Mouse (Mus musculus) macrophage (primary cell): ENCODE data around the gene Lmntd1. TPM values are rescaled to one million over a fixed set of nuclear protein-coding genes. Genes with fewer than 3 reads are reported as not detected.

Experiments
- polyA plus RNA-seq: library from polyadenylated mRNA; stranded (reverse); fragments of 250-400 nt; gene quantifications from 3 replicates; pipeline ENCODE4 v1.2.4, GENCODE M21; 2018; ENCODE audit warnings: inconsistent platforms

Gene Lmntd1
- polyA plus RNA-seq, 1 experiment from 2014 or later = not detected

Other genes starting within 250 kb of the Lmntd1 start
- gene Tuba3b, start 1.4 kb upstream of the Lmntd1 start, polyA plus RNA-seq = not detected in 3 replicates
- gene Rassf8, start 132.4 kb upstream of the Lmntd1 start, polyA plus RNA-seq = 12.6 to 27.6 TPM (median 17.7 TPM) in 3 replicates